Mouse (Mus musculus) adrenal gland, postnatal 10 days (tissue): ENCODE data around the gene Gm28041. TPM values are rescaled to one million over a fixed set of nuclear protein-coding genes. Genes with fewer than 3 reads are reported as not detected.
"Not testable (repeated sequence)": the region's sequence is repeated elsewhere in the genome, so short reads cannot be mapped to it uniquely, and the experiment has no call there.

Experiments used
- DNase-seq: peaks from one replicate; pipeline ENCODE4 v3.0.0; 2021; ENCODE audit warnings: mixed read lengths
- long read RNA-seq, 2 experiments: library from polyadenylated mRNA; stranded (forward); transcript quantifications; one replicate each; pipeline ENCODE4 v2.0.0; 2021
- total RNA-seq, 2 experiments: library from RNA; stranded (reverse); gene quantifications; 2 replicates each; pipeline ENCODE4 v1.2.3; 2021

Gene Gm28041
- total RNA-seq = 1 to 10 TPM in 1 of 2 experiments, not detected in 1; 1.7 TPM
- long read RNA-seq, experiment 1 = 0 reads
- long read RNA-seq, experiment 2 = 0 reads

- DNase-seq = peak; percentile 78
These were observed at the start of gene Gm28041, which contains the start of gene Zfp456 for GRCm38 (mm10) chr13:67375050-67375911. Gene Gm28041 (minus strand): TSS chr13:67375733. Gene Zfp456 (minus strand): TSS chr13:67375810.

DNA sequence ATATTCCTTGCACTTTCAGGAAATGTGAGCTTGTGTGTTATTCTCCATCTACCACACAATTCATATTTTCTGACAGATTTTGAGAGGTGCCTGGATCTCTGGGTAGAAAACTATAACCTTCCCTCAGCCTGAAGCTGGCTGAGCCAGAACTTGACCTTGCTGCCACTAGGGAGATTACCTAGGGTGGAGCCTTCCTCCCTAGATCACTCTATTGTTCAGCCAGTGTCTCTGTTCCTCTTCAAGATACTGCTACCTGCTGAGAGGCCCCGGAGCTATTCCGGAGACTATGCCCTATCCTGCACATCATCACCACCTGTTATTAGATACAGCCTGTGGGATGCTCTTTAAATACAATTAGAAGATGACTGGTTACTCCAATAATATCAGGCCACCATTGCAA lies 47.0 kb upstream of the Gm28041 start:
- DNase-seq = not testable (repeated sequence)

DNA sequence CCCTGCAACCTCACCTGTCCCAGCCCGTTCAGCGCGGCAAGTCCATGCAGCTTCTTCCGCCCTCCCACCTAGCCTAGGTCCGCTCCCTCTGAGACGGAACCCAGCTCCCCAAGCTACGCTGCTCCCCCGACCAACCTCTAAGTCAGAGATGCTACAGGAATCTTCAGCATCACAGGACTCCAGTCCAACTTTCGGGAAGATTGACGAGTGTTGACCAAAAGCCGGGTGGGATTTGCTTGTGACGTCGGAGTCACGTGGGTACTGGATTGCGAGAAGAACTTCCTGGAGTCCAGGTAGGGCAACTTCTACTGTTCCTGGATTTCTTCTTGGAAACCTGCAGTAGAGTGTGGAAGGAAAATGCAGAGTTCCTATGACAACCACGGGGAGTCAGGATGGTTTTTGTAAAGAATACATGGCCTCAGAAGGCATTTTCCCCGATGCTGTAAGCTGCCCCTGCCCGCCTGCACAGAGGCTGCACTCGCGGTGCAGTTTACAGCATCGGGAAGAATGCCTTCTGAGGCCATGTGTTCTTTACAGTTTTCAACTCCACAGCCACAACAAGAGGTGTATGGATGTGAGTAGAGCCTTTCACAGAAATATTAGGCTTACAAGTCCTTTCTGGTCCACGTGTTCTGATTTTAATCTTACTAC lies 45.8 kb upstream of the Gm28041 start, which contains the start of gene Zfp459:
Gene Zfp459, minus strand, starts transcription at position 212 of the 651 bp plus-strand sequence.
- peak; percentile 40 for DNase-seq

DNA sequence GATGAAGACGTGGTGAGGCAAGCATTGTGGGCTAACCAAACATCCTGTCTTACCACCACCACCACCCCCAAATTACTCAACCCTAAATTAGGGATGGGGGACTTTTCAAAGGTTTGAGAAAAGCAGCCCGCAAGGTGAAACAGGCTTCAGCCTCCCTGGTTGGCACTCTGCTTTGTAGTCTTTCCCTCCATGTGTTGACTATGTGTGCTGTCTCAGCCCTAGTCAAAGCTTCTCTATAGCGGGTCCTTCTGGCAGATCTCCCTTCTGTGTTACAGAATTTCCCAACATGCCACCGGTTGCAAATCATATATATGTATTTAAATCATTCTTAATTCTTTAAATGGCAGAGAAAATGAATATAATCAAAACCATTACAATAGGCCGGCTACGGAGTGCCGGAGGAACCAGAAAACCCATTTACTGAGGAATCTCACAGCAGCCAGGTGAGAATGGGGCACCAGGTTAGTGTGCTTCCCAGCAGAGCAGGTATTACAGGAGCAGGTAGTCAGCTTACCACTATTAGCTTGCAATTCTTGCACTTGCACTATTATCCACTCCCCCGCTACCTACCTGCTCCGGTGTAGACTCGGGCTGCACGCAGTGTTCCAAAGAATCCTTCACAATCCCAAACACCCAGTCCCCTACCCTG lies 45.1 kb upstream of the Gm28041 start:
- DNase-seq = no peak

DNA sequence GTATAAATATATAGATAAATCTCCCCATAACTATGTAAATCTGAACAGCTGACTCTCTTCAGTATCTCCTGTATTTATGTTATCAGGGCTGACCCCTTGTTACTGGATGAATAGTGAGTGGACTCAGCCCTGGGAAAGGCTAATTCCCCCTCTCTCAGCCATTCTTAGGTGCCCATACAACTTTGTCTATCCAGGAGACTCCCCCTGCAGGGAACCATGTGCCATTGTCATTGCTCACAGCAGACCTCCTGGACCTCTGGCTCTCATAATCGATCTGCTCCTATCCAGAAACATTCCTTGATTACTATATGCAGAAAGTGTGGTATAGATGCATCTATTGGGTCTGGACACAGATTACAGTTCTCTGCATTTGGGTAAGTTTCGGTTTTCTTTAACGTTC lies 41.3 kb upstream of the Gm28041 start:
- no peak for DNase-seq

DNA sequence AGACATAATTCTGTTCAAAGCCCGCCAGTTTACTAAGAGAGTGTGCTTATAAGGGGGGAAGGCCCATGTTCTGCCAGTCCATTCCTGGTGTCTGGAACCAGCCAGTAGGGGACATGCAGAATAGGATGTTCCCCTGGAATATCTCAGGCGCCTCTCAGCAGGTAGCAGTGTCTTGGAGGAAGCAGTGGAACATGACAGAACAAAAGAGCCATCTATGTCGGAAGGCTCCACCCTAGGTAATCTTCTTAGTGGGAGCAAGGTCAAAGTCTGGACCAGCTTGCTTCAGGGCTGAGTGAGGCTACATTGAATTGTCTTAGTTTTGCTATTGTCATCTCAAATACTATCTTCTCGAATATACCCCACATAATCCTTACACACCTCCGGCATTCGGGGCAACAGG lies 40.2 kb upstream of the Gm28041 start:
- no peak for DNase-seq

DNA sequence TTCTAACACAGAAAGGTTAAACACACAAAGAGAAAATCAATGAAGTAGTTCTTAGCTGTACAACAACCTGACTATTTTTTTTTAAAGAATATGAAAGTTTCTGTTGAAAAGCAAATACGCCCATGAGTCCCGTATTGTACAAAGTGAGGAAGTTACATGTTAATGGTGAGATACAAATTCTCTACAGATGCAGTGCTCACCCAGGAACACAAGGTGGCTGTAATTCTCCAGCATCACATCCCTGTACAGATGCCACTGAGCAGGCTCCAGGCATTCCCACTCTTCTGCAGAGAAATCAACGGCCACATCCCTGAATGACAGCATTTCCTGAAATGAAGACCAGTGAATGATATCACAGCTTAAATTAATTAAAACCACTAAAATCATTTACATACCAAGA lies 38.1 kb upstream of the Gm28041 start:
- DNase-seq = not testable (repeated sequence)

- peak; percentile 76 for DNase-seq
These were observed 23.8 kb upstream of the Gm28041 start, which contains the start of gene Zfp429 for GRCm38 (mm10) chr13:67399183-67399903. Gene Zfp429 (minus strand): TSS chr13:67399819.

- DNase-seq = not testable (repeated sequence)
These were observed 722 bp upstream of the Gm28041 start for GRCm38 (mm10) chr13:67376255-67376654.

- peak; percentile 93 for DNase-seq
These were observed 15.3 kb downstream of the Gm28041 start, which contains the start of the genes Gm28044 and Zfp953 for GRCm38 (mm10) chr13:67360131-67360744. Gene Gm28044 (minus strand): TSS chr13:67360536. Gene Zfp953 (minus strand): TSS chr13:67360605.

DNA sequence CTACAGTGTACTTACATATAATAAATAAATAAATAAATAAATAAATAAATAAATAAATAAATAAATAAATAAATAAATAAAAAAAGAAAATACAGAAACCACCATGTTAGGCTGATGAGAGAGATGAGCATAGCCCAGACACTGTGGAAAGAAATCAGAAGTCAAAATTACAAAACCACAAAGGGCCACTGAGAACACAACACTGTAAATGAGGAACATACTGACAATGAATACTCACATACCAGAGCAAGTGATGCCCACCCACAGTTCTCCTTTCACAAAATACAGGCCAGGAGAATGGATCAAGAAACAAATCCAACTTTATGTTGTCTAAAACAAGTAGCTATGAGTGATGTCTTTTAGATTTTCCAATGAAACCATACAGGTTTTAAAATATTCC lies 23.7 kb downstream of the Gm28041 start:
- no peak for DNase-seq

GRCm38 (mm10) chr13:67343422-67343821 lies 32.1 kb downstream of the Gm28041 start:
- DNase-seq = no peak

DNA sequence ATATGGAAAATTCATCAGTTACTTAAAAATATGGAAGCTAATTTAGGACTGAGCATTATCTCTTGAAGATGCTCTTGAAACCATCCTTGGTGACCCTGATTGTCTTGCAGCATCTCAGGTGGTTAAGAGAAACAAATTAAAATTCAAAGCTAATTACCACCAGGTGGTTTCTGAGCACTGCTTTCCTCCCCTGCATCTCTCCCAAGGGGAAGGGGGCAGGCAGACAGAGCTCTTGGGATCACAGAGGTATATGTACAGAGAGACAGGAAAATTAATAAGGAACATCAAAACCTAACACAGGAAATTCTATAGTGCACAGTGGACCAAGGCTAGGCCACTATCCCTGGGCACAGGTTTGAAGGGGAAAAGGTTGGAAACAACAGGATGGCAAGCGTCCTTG lies 42.7 kb downstream of the Gm28041 start:
- no peak for DNase-seq

GRCm38 (mm10) chr13:67332019-67332724 lies 43.4 kb downstream of the Gm28041 start, which contains the start of gene Zfp595:
Gene Zfp595 (minus strand): TSS chr13:67332570.
- DNase-seq = peak; percentile 86

GRCm38 (mm10) chr13:67306718-67307117 lies 68.8 kb downstream of the Gm28041 start:
- no peak for DNase-seq

DNA sequence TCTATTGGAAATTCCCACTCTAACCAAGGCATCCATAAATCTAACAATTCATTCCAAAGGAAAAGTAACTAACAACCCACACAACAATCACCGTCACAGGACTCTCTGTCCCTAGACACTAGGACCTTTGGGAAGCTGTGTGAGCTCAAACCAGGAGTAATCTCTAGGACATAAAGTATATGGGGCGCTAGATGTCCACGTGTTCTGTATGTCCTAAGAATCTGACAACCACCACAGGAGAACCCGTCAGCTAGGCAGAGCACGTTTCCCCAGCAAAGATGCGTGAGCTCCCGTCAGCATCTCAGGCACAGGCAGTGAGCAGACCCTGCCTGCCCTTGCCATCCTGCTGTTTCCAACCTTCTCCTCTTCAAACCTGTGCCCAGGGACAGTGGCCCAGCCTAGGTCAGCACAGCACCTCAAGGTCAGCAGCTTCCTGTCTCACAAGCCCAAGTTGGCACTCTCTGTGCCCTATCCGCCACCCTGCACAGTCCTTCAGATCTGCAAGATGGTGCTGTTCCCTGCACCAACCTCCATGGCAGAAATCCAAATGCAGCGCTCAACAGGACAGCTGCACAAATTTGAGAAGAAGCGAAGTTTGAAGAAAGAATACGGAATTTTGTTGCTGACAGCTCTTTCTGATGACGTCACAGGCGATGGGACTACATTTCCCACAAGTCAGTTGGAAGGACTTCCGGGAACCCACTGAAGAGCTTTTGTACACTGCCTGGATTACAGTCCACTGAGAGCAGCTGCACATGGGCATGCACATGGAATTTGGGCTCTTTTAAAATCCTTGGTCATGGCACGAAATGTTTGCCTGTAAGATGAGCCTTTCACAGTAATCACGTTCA lies 69.5 kb downstream of the Gm28041 start, which contains the start of gene Zfp457:
Gene Zfp457, minus strand, starts transcription at position 664 of the 851 bp plus-strand sequence.
- peak; percentile 89 for DNase-seq
